Mouse (Mus musculus) Patski (cell line): ENCODE results near the gene Lcmt1. TPM values are rescaled to one million over a fixed set of nuclear protein-coding genes. Genes with fewer than 3 reads are reported as not detected.

ENCODE experiments used
- ATAC-seq: fragments of 100-300 bp; one replicate; pipeline ENCODE4 v1.8.0; 2021
- CTCF ChIA-PET: fragments of 350-600 bp; sonication (Branson Sonifier 250); formaldehyde crosslinking; loops from one replicate; lab custom pipeline; 2022; ENCODE audit warnings: inconsistent platforms; lab: Charles Lee
- POLR2A ChIA-PET: fragments of 350-600 bp; sonication (Branson Sonifier 250); formaldehyde crosslinking; loops from one replicate; lab custom pipeline; 2022; ENCODE audit warnings: antibody characterized with exemption, inconsistent platforms; lab: Charles Lee
- DNase-seq: peaks from one replicate; pipeline ENCODE4 v3.0.0-alpha.2; 2011; ENCODE audit warnings: low read depth, low spot score
- H3K27me3 ChIP-seq: fragments of 371-371 bp; one replicate; pipeline ENCODE4 v1.5.1; 2021
- CTCF ChIP-seq: fragments of 100-300 bp; IDR thresholded peaks from one replicate; pipeline ENCODE4 v1.5.1; 2021
- in situ Hi-C: fragments of 300-500 bp; cut with MboI; formaldehyde crosslinking; loops from 3 replicates; pipeline ENCODE4 v1.11.1; 2018; ENCODE audit warnings: low pct_unique_long_range_greater_than_20kb, mixed read lengths
- polyA plus RNA-seq: library from polyadenylated mRNA; unstranded; gene quantifications from one replicate; pipeline ENCODE4 v1.2.3, GENCODE M21; 2021

Gene Lcmt1
- polyA plus RNA-seq, result 40.4 TPM

- ChIA-PET POLR2A (interaction anchor here (0.7 to 1.4 kb wide), 3 partner anchors 9 to 310 kb away, joined by 3 to 4 read pairs (median 3); no protein-coding TSS in a partner anchor), CTCF (interaction anchor here (1.1 to 2.2 kb wide), 3 partner anchors 20 to 29 kb away, joined by 3 to 8 read pairs (median 4); no protein-coding TSS in a partner anchor)
- TF ChIP-seq CTCF, result no peak
- H3K27me3 ChIP-seq, result no peaks in the 10 kb centered on the region
- DNase-seq (peak; percentile 92), ATAC-seq (peak; percentile 98)
- in situ Hi-C loops, result no loop called here
These were observed at the start of gene Lcmt1, which contains the start of gene Arhgap17 for GRCm38 (mm10) chr7:123369759-123370481. Gene Lcmt1, plus strand, starts transcription at chr7:123369784. Gene Arhgap17, minus strand, starts transcription at chr7:123369915.

GRCm38 (mm10) chr7:123322452-123323121, 47.0 kb upstream of the Lcmt1 start:
- ATAC-seq, result no peak

GRCm38 (mm10) chr7:123323388-123323787, 46.2 kb upstream of the Lcmt1 start:
- ATAC-seq (no peak), DNase-seq (no peak)
- H3K27me3 ChIP-seq, result no peaks in the 10 kb centered on the region
- in situ Hi-C loops, result no loop called here
- CTCF ChIA-PET, result no interaction called here
- POLR2A ChIA-PET, result no interaction called here
- TF ChIP-seq CTCF, result no peak

More at GRCm38 (mm10) chr7:123322452-123323121, 47.0 kb upstream of the Lcmt1 start:
- no peak for TF ChIP-seq CTCF
- in situ Hi-C loops, result no loop called here
- H3K27me3 ChIP-seq, result no peaks in the 10 kb centered on the region
- ChIA-PET POLR2A (no interaction called here), CTCF (no interaction called here)
- no peak for DNase-seq

GRCm38 (mm10) chr7:123324105-123324504, 45.5 kb upstream of the Lcmt1 start:
- no peak for TF ChIP-seq CTCF
- no peaks in the 10 kb centered on the region for H3K27me3 ChIP-seq
- POLR2A ChIA-PET, result no interaction called here
- DNase-seq, result no peak
- no peak for ATAC-seq
- CTCF ChIA-PET, result no interaction called here
- in situ Hi-C loops, result no loop called here

GRCm38 (mm10) chr7:123326062-123326461, 43.5 kb upstream of the Lcmt1 start:
- in situ Hi-C loops, result no loop called here
- POLR2A ChIA-PET, result no interaction called here
- H3K27me3 ChIP-seq, result no peaks in the 10 kb centered on the region
- CTCF ChIA-PET, result interaction anchor here (1.4 to 1.5 kb wide), 2 partner anchors 10 to 98 kb away, joined by 3 read pairs; no protein-coding TSS in a partner anchor
- ATAC-seq (no peak), DNase-seq (no peak)
- no peak for TF ChIP-seq CTCF

GRCm38 (mm10) chr7:123326901-123327300, 42.7 kb upstream of the Lcmt1 start:
- ChIA-PET CTCF (interaction anchor here (1.1 to 1.5 kb wide), 3 partner anchors 11 to 99 kb away, joined by 3 read pairs; no protein-coding TSS in a partner anchor), POLR2A (interaction anchor here (1.1 kb wide), 1 partner anchor 12 kb away, joined by 3 read pairs; no protein-coding TSS in a partner anchor)
- DNase-seq, result no peak
- no peak for ATAC-seq
- in situ Hi-C loops, result no loop called here
- H3K27me3 ChIP-seq, result no peaks in the 10 kb centered on the region
- TF ChIP-seq CTCF, result no peak

GRCm38 (mm10) chr7:123327909-123328308, 41.7 kb upstream of the Lcmt1 start:
- DNase-seq, result no peak
- peak; percentile 48 for ATAC-seq
- CTCF ChIA-PET, result interaction anchor here (0.6 to 1.1 kb wide), 2 partner anchors 8 to 14 kb away, joined by 3 read pairs; no protein-coding TSS in a partner anchor
- no peaks in the 10 kb centered on the region for H3K27me3 ChIP-seq
- POLR2A ChIA-PET, result interaction anchor here (1.2 kb wide), 1 partner anchor 11 kb away, joined by 3 read pairs; no protein-coding TSS in a partner anchor
- in situ Hi-C loops, result no loop called here
- TF ChIP-seq CTCF, result no peak

- DNase-seq, result no peak
- ATAC-seq, result no peak
- ChIA-PET POLR2A (no interaction called here), CTCF (no interaction called here)
- H3K27me3 ChIP-seq, result no peaks in the 10 kb centered on the region
- TF ChIP-seq CTCF, result no peak
- in situ Hi-C loops, result no loop called here
These were observed 39.1 kb upstream of the Lcmt1 start for GRCm38 (mm10) chr7:123330506-123330905.

- POLR2A ChIA-PET, result no interaction called here
- no peaks in the 10 kb centered on the region for H3K27me3 ChIP-seq
- no peak for TF ChIP-seq CTCF
- CTCF ChIA-PET, result interaction anchor here (1.1 kb wide), 1 partner anchor 8 kb away, joined by 3 read pairs; no protein-coding TSS in a partner anchor
- in situ Hi-C loops, result no loop called here
- no peak for DNase-seq
- no peak for ATAC-seq
These were observed 33.3 kb upstream of the Lcmt1 start for GRCm38 (mm10) chr7:123336322-123336721.

GRCm38 (mm10) chr7:123338351-123338750, 31.2 kb upstream of the Lcmt1 start:
- ChIA-PET CTCF (interaction anchor here (1.2 kb wide), 1 partner anchor 17 kb away, joined by 3 read pairs; no protein-coding TSS in a partner anchor), POLR2A (interaction anchor here (1.4 kb wide), 1 partner anchor 11 kb away, joined by 3 read pairs; no protein-coding TSS in a partner anchor)
- in situ Hi-C loops, result no loop called here
- no peak for DNase-seq
- no peak for ATAC-seq
- H3K27me3 ChIP-seq, result no peaks in the 10 kb centered on the region
- no peak for TF ChIP-seq CTCF
